20 mouse cellular contexts compared by ENCODE assay signal in genomic region chr13:107064263-107064662, GRCm38 (mm10). TPM values are rescaled to one million over a fixed set of nuclear protein-coding genes. Genes with fewer than 3 reads are reported as not detected.
DNase-seq lines count a peak whose midpoint lies in the region; ATAC-seq and TF ChIP-seq lines count a peak whose summit lies in the region.
"Had no signal": no experiment of that assay in that cellular context is flagged by ENCODE, and none has a peak within 500 bp of the region (broad histone marks: within the 10 kb centered on the region; RNA-seq: fewer than 3 reads in every experiment).

No protein-coding gene starts in this region.

- TF ChIP-seq EP300 in liver, postnatal 0 days (IDR thresholded peaks at IDR 0.05; ENCODE audit: low read depth) = no peak

- H3K9ac ChIP-seq in heart, embryonic 12.5 days = no peak overlapping the region
- no peak overlapping the region for H3K9ac ChIP-seq in intestine, embryonic 16.5 days (ENCODE audit: low read depth, low read length)
- peak overlapping the region; percentile 45 for H3K9ac ChIP-seq in liver, postnatal 0 days (replicated peaks)
- H3K9ac ChIP-seq: embryonic facial prominence, embryonic 13.5 days; forebrain, embryonic 12.5 days; hindbrain, embryonic 15.5 days; neural tube, embryonic 12.5 days had no signal

- intact Hi-C loops in left cerebral cortex, postnatal 36 days (cut with DNase I) = no loop called here

- no peaks in the 10 kb centered on the region for H3K9me3 ChIP-seq in heart, embryonic 12.5 days (replicated peaks)
- no peaks in the 10 kb centered on the region for H3K9me3 ChIP-seq in intestine, embryonic 16.5 days (ENCODE audit: control insufficient read depth, low read length)
- H3K9me3 ChIP-seq in liver, postnatal 0 days (ENCODE audit: low read length) = no peaks in the 10 kb centered on the region
- H3K9me3 ChIP-seq: embryonic facial prominence, embryonic 13.5 days; forebrain, embryonic 12.5 days; hindbrain, embryonic 15.5 days; midbrain, embryonic 10.5 days; neural tube, embryonic 12.5 days had no signal

- H3K27me3 ChIP-seq in heart, embryonic 12.5 days (replicated peaks) = no peaks in the 10 kb centered on the region
- H3K27me3 ChIP-seq in intestine, embryonic 16.5 days (replicated peaks; ENCODE audit: control insufficient read depth, insufficient read depth, low read length) = no peaks in the 10 kb centered on the region
- H3K27me3 ChIP-seq in liver, postnatal 0 days (ENCODE audit: insufficient read depth, low read length) = no peaks in the 10 kb centered on the region
- H3K27me3 ChIP-seq: embryonic facial prominence, embryonic 13.5 days; forebrain, embryonic 12.5 days; hindbrain, embryonic 15.5 days; neural tube, embryonic 12.5 days had no signal

- 60% methylated on average over 2 of the region's 2 CpGs for WGBS in heart, embryonic 12.5 days
- 72% methylated on average over 2 of the region's 2 CpGs for WGBS in intestine, embryonic 16.5 days
- 65% methylated on average over 2 of the region's 2 CpGs for WGBS in liver, postnatal 0 days (ENCODE audit: insufficient replicate concordance)

- H3K4me3 ChIP-seq in heart, embryonic 12.5 days = 0 out of 2 replicates have a peak overlapping the region, but pooled peaks have one; percentile 3
- H3K4me3 ChIP-seq in intestine, embryonic 16.5 days (ENCODE audit: low read length) = no peak overlapping the region
- H3K4me3 ChIP-seq in liver, postnatal 0 days (ENCODE audit: low read depth, low read length) = peak overlapping the region; percentile 49
- H3K4me3 ChIP-seq: embryonic facial prominence, embryonic 13.5 days; forebrain, embryonic 12.5 days; hindbrain, embryonic 15.5 days; midbrain, embryonic 10.5 days; neural tube, embryonic 12.5 days had no signal

- H3K4me1 ChIP-seq in heart, embryonic 12.5 days (replicated peaks) = peaks cover 8% of the 10 kb centered on the region; the same call in 1 of the 2 replicates
- no peaks in the 10 kb centered on the region for H3K4me1 ChIP-seq in intestine, embryonic 16.5 days (ENCODE audit: control insufficient read depth, insufficient read depth, low read length)
- peaks cover 10% of the 10 kb centered on the region for H3K4me1 ChIP-seq in liver, postnatal 0 days (ENCODE audit: insufficient read depth)
- H3K4me1 ChIP-seq: embryonic facial prominence, embryonic 13.5 days; hindbrain, embryonic 15.5 days; neural tube, embryonic 12.5 days had no signal

- peak overlapping the region; percentile 5; the same call in 1 of the 2 replicates for H3K4me2 ChIP-seq in heart, embryonic 12.5 days
- no peak overlapping the region for H3K4me2 ChIP-seq in intestine, embryonic 16.5 days (ENCODE audit: low read depth, low read length)
- H3K4me2 ChIP-seq in liver, postnatal 0 days (ENCODE audit: low read depth, low read length) = peak overlapping the region; percentile 72
- H3K4me2 ChIP-seq: embryonic facial prominence, embryonic 13.5 days; forebrain, embryonic 12.5 days; hindbrain, embryonic 15.5 days; neural tube, embryonic 12.5 days had no signal

- no peaks in the 10 kb centered on the region for H3K36me3 ChIP-seq in heart, embryonic 12.5 days
- H3K36me3 ChIP-seq in intestine, embryonic 16.5 days (ENCODE audit: control insufficient read depth, insufficient read depth, low read length) = no peaks in the 10 kb centered on the region
- H3K36me3 ChIP-seq in liver, postnatal 0 days (replicated peaks; ENCODE audit: insufficient read depth, low read length) = no peaks in the 10 kb centered on the region
- H3K36me3 ChIP-seq: embryonic facial prominence, embryonic 13.5 days; forebrain, embryonic 12.5 days; hindbrain, embryonic 15.5 days; midbrain, embryonic 10.5 days; neural tube, embryonic 12.5 days had no signal

- no peak for DNase-seq in heart, adult 9 months (ENCODE audit: low spot score in 2 of 2)
- peak; percentile 28 to 56 for DNase-seq in spleen, postnatal 10 days (ENCODE audit: low spot score in 2 of 2)
- DNase-seq in spleen, postnatal 36 days (ENCODE audit: low spot score in 2 of 2) = no peak
- DNase-seq in liver, postnatal 0 days = no peak
- DNase-seq in left cerebral cortex, postnatal 36 days (ENCODE audit: low spot score in 2 of 2) = no peak
- DNase-seq: adrenal gland, postnatal 14 days; cerebellum, adult 9-10 months; gastrocnemius, postnatal 36 days; kidney, adult 2 months; kidney, postnatal 25 days; lung, postnatal 14 days; right cerebral cortex, postnatal 14 days had no signal

- no peak for TF ChIP-seq CTCF in liver, postnatal 0 days (IDR thresholded peaks at IDR 0.05; ENCODE audit: low read depth)

- ATAC-seq in heart, embryonic 12.5 days (ENCODE audit: insufficient number of reproducible peaks, low FRiP score) = 0 out of 2 replicates have a peak, but pooled peaks have one; percentile 30
- ATAC-seq in intestine, embryonic 16.5 days = peak; percentile 27
- ATAC-seq in liver, postnatal 0 days = peak; percentile 11; the same call in 1 of the 2 replicates
- no peak for ATAC-seq in frontal cortex, adult (ENCODE audit: low TSS enrichment)

- H3K27ac ChIP-seq in heart, embryonic 12.5 days (ENCODE audit: poor library complexity, severe bottlenecking) = peak overlapping the region; percentile 68
- H3K27ac ChIP-seq in intestine, embryonic 16.5 days (ENCODE audit: low read length) = no peak overlapping the region
- peak overlapping the region; percentile 92 for H3K27ac ChIP-seq in liver, postnatal 0 days (ENCODE audit: low read depth)
- H3K27ac ChIP-seq: embryonic facial prominence, embryonic 13.5 days; hindbrain, embryonic 15.5 days; midbrain, embryonic 10.5 days; neural tube, embryonic 12.5 days had no signal

RNA-seq across cellular contexts. Expression of gene Kif2a, which starts 42.3 kb away (rescaled TPM):
- polyA plus RNA-seq in heart, embryonic 12.5 days (2016; fragmentation: Nextera tagmentation; extraction: Ambion mirVana) = 16.8 and 19.5 TPM in 2 replicates
- polyA plus RNA-seq in intestine, embryonic 16.5 days (2015; fragmentation: Nextera tagmentation; extraction: Ambion mirVana) = 6.1 and 7.5 TPM in 2 replicates
- 15.5 and 21.2 TPM in 2 replicates for polyA plus RNA-seq in liver, postnatal 0 days (2015; fragmentation: Nextera tagmentation; extraction: Ambion mirVana)
- 100 to 1,000 TPM in 1 of 2 experiments, 10 to 100 TPM in 1; 92.4 to 108 TPM for total RNA-seq in left cerebral cortex, postnatal 36 days (2021)

Comparison
In these comparisons a context has a peak if more than half of its experiments do, and no peak if none do; other contexts are left out.
1. DNase-seq: peak in spleen, postnatal 10 days (2 of 2); none in heart, adult 9 months (0 of 2), spleen, postnatal 36 days (0 of 2), liver, postnatal 0 days (single experiment) and left cerebral cortex, postnatal 36 days (0 of 2).